Mouse (Mus musculus) limb, embryonic 12.5 days (tissue): ENCODE data around the gene Gpat2. TPM values are rescaled to one million over a fixed set of nuclear protein-coding genes. Genes with fewer than 3 reads are reported as not detected.

ENCODE experiments used
- ATAC-seq: fragments of 200-750 bp; cut with Nextera tagmentation; 2 replicates; pipeline ENCODE4 v1.8.0; 2017; ENCODE audit warnings: low read depth, moderate TSS enrichment; ENCODE audit not compliant: insufficient number of reproducible peaks, insufficient read depth, low FRiP score, low TSS enrichment
- H3K27ac ChIP-seq: fragments of 300-500 bp; sonication (generic); 2 replicates; pipeline ENCODE4 v1.5.1; 2016; ENCODE audit warnings: mild to moderate bottlenecking, moderate library complexity
- H3K27me3 ChIP-seq: fragments of 300-500 bp; sonication (generic); 2 replicates; pipeline ENCODE4 v1.6.1; 2016; ENCODE audit warnings: mild to moderate bottlenecking, moderate library complexity
- H3K36me3 ChIP-seq: fragments of 300-500 bp; sonication (generic); 2 replicates; pipeline ENCODE4 v1.6.1; 2016; ENCODE audit warnings: mild to moderate bottlenecking, moderate library complexity
- H3K4me1 ChIP-seq: fragments of 300-500 bp; sonication (generic); replicated peaks from 2 replicates; pipeline ENCODE4 v1.6.1; 2016
- H3K4me2 ChIP-seq: fragments of 300-500 bp; sonication (generic); 2 replicates; pipeline ENCODE4 v1.6.1; 2016; ENCODE audit warnings: mild to moderate bottlenecking, moderate library complexity
- H3K4me3 ChIP-seq: fragments of 300-500 bp; sonication (generic); replicated peaks from 2 replicates; pipeline ENCODE4 v1.5.1; 2016; ENCODE audit warnings: mild to moderate bottlenecking
- H3K9ac ChIP-seq: fragments of 300-500 bp; sonication (generic); replicated peaks from 2 replicates; pipeline ENCODE4 v1.6.1; 2016; ENCODE audit warnings: mild to moderate bottlenecking, moderate library complexity
- H3K9me3 ChIP-seq: fragments of 300-500 bp; sonication (generic); 2 replicates; pipeline ENCODE4 v1.6.1; 2016; ENCODE audit warnings: mild to moderate bottlenecking, moderate library complexity
- WGBS: fragments of 180-500 bp; shearing (Covaris S2); methylation state at CpG from one replicate; pipeline ENCODE4 v1.1.7; 2016; 5-methylcytosine and 5-hydroxymethylcytosine counted together
- polyA plus RNA-seq: library from polyadenylated mRNA; unstranded; fragments of >200 nt; fragmentation: Nextera tagmentation; extraction: Ambion mirVana; gene quantifications from 2 replicates; pipeline ENCODE4 v1.2.1, GENCODE M21; 2016

Gene Gpat2
- polyA plus RNA-seq, result 0.30 and 0.33 TPM in 2 replicates

GRCm38 (mm10) chr2:127424977-127425376 lies at the start of gene Gpat2:
TSS of gene Gpat2 (plus strand) at chr2:127425199.
- Histone ChIP-seq H3K4me2 (no peak within 1 kb of the TSS), H3K9me3 (no peaks in the 10 kb centered on the region), H3K27ac (no peak within 1 kb of the TSS), H3K4me1 (no peaks in the 10 kb centered on the region), H3K9ac (no peak within 1 kb of the TSS), H3K36me3 (no peaks in the 10 kb centered on the region), H3K4me3 (no peak within 1 kb of the TSS), H3K27me3 (no peaks in the 10 kb centered on the region)
- 87% methylated on average over 17 of the region's 17 CpGs for WGBS
- no peak for ATAC-seq

- no peaks in the 10 kb centered on the region for H3K4me1 ChIP-seq
- H3K27ac ChIP-seq, result no peak overlapping the region
- no peaks in the 10 kb centered on the region for H3K9me3 ChIP-seq
- 0 out of 2 replicates have a peak overlapping the region, but pooled peaks have one; percentile 2 for H3K9ac ChIP-seq
- H3K4me2 ChIP-seq, result no peak overlapping the region
- H3K27me3 ChIP-seq, result no peaks in the 10 kb centered on the region
- WGBS, result 53% methylated on average over 7 of the region's 7 CpGs
- no peak for ATAC-seq
- H3K4me3 ChIP-seq, result no peak overlapping the region
- no peaks in the 10 kb centered on the region for H3K36me3 ChIP-seq
These were observed 49.1 kb upstream of the Gpat2 start for GRCm38 (mm10) chr2:127375759-127376341.

- WGBS, result 79% methylated on average over 6 of the region's 6 CpGs
- Histone ChIP-seq H3K4me3 (no peak overlapping the region), H3K27ac (no peak overlapping the region)
These were observed 48.5 kb upstream of the Gpat2 start for GRCm38 (mm10) chr2:127376423-127377051.

GRCm38 (mm10) chr2:127377942-127378610 lies 46.9 kb upstream of the Gpat2 start:
- H3K9ac ChIP-seq, result no peak overlapping the region
- no peaks in the 10 kb centered on the region for H3K4me1 ChIP-seq
- no peak overlapping the region for H3K27ac ChIP-seq
- H3K27me3 ChIP-seq, result no peaks in the 10 kb centered on the region
- H3K4me3 ChIP-seq, result no peak overlapping the region
- H3K9me3 ChIP-seq, result no peaks in the 10 kb centered on the region
- ATAC-seq, result no peak
- H3K4me2 ChIP-seq, result no peak overlapping the region
- H3K36me3 ChIP-seq, result no peaks in the 10 kb centered on the region
- 72% methylated on average over 7 of the region's 7 CpGs for WGBS

More at GRCm38 (mm10) chr2:127376423-127377051, 48.5 kb upstream of the Gpat2 start:
- Histone ChIP-seq H3K27me3 (no peaks in the 10 kb centered on the region), H3K36me3 (no peaks in the 10 kb centered on the region), H3K4me2 (no peak overlapping the region), H3K9ac (no peak overlapping the region), H3K4me1 (no peaks in the 10 kb centered on the region), H3K9me3 (no peaks in the 10 kb centered on the region)
- no peak for ATAC-seq

- Histone ChIP-seq H3K4me1 (no peaks in the 10 kb centered on the region), H3K4me2 (no peak overlapping the region), H3K4me3 (no peak overlapping the region), H3K27me3 (no peaks in the 10 kb centered on the region), H3K27ac (no peak overlapping the region), H3K9ac (no peak overlapping the region), H3K9me3 (no peaks in the 10 kb centered on the region), H3K36me3 (no peaks in the 10 kb centered on the region)
- ATAC-seq, result no peak
- WGBS, result 82% methylated on average over 7 of the region's 7 CpGs
These were observed 46.4 kb upstream of the Gpat2 start for GRCm38 (mm10) chr2:127378611-127378990.

GRCm38 (mm10) chr2:127379250-127379649 lies 45.7 kb upstream of the Gpat2 start:
- WGBS, result 75% methylated on average over 3 of the region's 3 CpGs
- ATAC-seq, result no peak
- H3K36me3 ChIP-seq, result no peaks in the 10 kb centered on the region
- H3K4me3 ChIP-seq, result no peak overlapping the region
- H3K9ac ChIP-seq, result no peak overlapping the region
- no peak overlapping the region for H3K4me2 ChIP-seq
- no peaks in the 10 kb centered on the region for H3K4me1 ChIP-seq
- no peaks in the 10 kb centered on the region for H3K27me3 ChIP-seq
- no peaks in the 10 kb centered on the region for H3K9me3 ChIP-seq
- H3K27ac ChIP-seq, result no peak overlapping the region

GRCm38 (mm10) chr2:127383881-127384280 lies 41.1 kb upstream of the Gpat2 start:
- no peaks in the 10 kb centered on the region for H3K4me1 ChIP-seq
- no peak overlapping the region for H3K27ac ChIP-seq
- no peak overlapping the region for H3K4me2 ChIP-seq
- H3K4me3 ChIP-seq, result no peak overlapping the region
- H3K27me3 ChIP-seq, result no peaks in the 10 kb centered on the region
- H3K36me3 ChIP-seq, result no peaks in the 10 kb centered on the region
- H3K9ac ChIP-seq, result no peak overlapping the region
- 67% methylated on average over 7 of the region's 7 CpGs for WGBS
- ATAC-seq, result no peak
- no peaks in the 10 kb centered on the region for H3K9me3 ChIP-seq

GRCm38 (mm10) chr2:127387521-127387920 lies 37.5 kb upstream of the Gpat2 start:
- Histone ChIP-seq H3K9ac (no peak overlapping the region), H3K4me2 (no peak overlapping the region), H3K9me3 (no peaks in the 10 kb centered on the region), H3K36me3 (no peaks in the 10 kb centered on the region), H3K4me3 (no peak overlapping the region), H3K27ac (no peak overlapping the region), H3K4me1 (no peaks in the 10 kb centered on the region), H3K27me3 (no peaks in the 10 kb centered on the region)
- ATAC-seq, result no peak
- WGBS, result 66% methylated on average over 2 of the region's 2 CpGs

- no peak for ATAC-seq
- Histone ChIP-seq H3K9ac (no peak overlapping the region), H3K4me3 (no peak overlapping the region), H3K9me3 (no peaks in the 10 kb centered on the region), H3K36me3 (no peaks in the 10 kb centered on the region), H3K27ac (no peak overlapping the region), H3K27me3 (no peaks in the 10 kb centered on the region), H3K4me2 (no peak overlapping the region), H3K4me1 (no peaks in the 10 kb centered on the region)
- WGBS, result 84% methylated on average over 3 of the region's 3 CpGs
These were observed 34.6 kb upstream of the Gpat2 start for GRCm38 (mm10) chr2:127390352-127390751.

GRCm38 (mm10) chr2:127390846-127391245 lies 34.2 kb upstream of the Gpat2 start:
- no peaks in the 10 kb centered on the region for H3K36me3 ChIP-seq
- no peaks in the 10 kb centered on the region for H3K27me3 ChIP-seq
- H3K4me1 ChIP-seq, result no peaks in the 10 kb centered on the region
- ATAC-seq, result no peak
- H3K9ac ChIP-seq, result no peak overlapping the region
- WGBS, result 55% methylated on average over 4 of the region's 4 CpGs
- no peaks in the 10 kb centered on the region for H3K9me3 ChIP-seq
- H3K4me2 ChIP-seq, result no peak overlapping the region
- H3K27ac ChIP-seq, result no peak overlapping the region
- no peak overlapping the region for H3K4me3 ChIP-seq

GRCm38 (mm10) chr2:127391323-127391722 lies 33.7 kb upstream of the Gpat2 start:
- Histone ChIP-seq H3K9ac (no peak overlapping the region), H3K27me3 (no peaks in the 10 kb centered on the region), H3K27ac (no peak overlapping the region), H3K4me3 (no peak overlapping the region), H3K36me3 (no peaks in the 10 kb centered on the region), H3K4me2 (no peak overlapping the region), H3K9me3 (no peaks in the 10 kb centered on the region), H3K4me1 (no peaks in the 10 kb centered on the region)
- WGBS, result 77% methylated on average over 3 of the region's 3 CpGs
- no peak for ATAC-seq
